Mouse (Mus musculus): Measurements from ENCODE around the gene Atxn2. TPM values are rescaled to one million over a fixed set of nuclear protein-coding genes. Genes with fewer than 3 reads are reported as not detected.

Atxn2 gene
- total RNA-seq, 1 experiment, result 58.0 TPM

DNA sequence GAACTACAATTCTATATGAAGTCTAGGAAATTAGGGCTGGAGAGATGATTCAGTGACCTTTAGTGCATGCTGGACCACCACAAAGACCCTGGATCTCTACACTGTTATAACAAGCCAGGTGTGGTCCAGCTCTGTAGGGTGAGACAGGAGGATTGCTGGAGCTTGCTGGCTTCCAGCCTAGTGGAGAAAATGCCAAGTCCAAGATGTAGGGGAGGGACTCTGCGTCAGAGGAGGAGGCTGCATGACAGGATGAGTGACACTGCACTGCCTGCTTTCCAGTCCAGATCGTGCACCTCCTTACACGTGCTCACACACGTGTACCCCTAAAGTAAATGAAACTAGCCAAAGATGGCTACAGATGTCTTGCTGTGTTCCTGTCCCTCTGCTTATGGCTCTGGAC, 48.8 kb downstream of the Atxn2 start:
- H3K27ac ChIP-seq (ENCODE audit: insufficient read depth, low read depth, low read length, poor library complexity, severe bottlenecking), result no peak overlapping the region
- no peaks in the 10 kb centered on the region for H3K4me1 ChIP-seq (ENCODE audit: control insufficient read depth in 2 of 2, insufficient read depth in 2 of 2, low read length in 2 of 2, poor library complexity in 1 of 2)
- H3K4me3 ChIP-seq (ENCODE audit: insufficient read depth in 1 of 2, low read depth in 1 of 2, low read length in 2 of 2, poor library complexity in 1 of 2, severe bottlenecking in 1 of 2), result no peak overlapping the region
- in situ Hi-C loops (cut with MboI; ENCODE audit: low sequenced_read_pairs in 2 of 2, unreplicated experiment in 2 of 2), result no loop called here
- H3K9ac ChIP-seq (ENCODE audit: insufficient read depth, low read depth, low read length, poor library complexity, severe bottlenecking), result no peak overlapping the region
- H3K9me3 ChIP-seq (ENCODE audit: control insufficient read depth, insufficient read depth, low read depth, low read length), result no peaks in the 10 kb centered on the region
- DNase-seq (ENCODE audit: low read depth, low spot score), result no peak
- peaks cover 8% of the 10 kb centered on the region; the same call in 1 of the 2 replicates for H3K36me3 ChIP-seq (ENCODE audit: control insufficient read depth, insufficient read depth, low read length, poor library complexity, severe bottlenecking)
- TF ChIP-seq MAFK (IDR thresholded peaks at IDR 0.05; ENCODE audit: insufficient read depth, low read depth, low read length), result no peak
- TF ChIP-seq CHD2 (IDR thresholded peaks at IDR 0.05; ENCODE audit: low read depth, low read length), result no peak
- no peak for TF ChIP-seq ZC3H11A (IDR thresholded peaks at IDR 0.05; ENCODE audit: borderline replicate concordance, low read depth, low read length)
- TF ChIP-seq HCFC1 (IDR thresholded peaks at IDR 0.05; ENCODE audit: borderline replicate concordance, insufficient read depth, low read length), result no peak
- no peak for TF ChIP-seq ZNF384 (IDR thresholded peaks at IDR 0.05; ENCODE audit: low read depth, low read length)

DNA sequence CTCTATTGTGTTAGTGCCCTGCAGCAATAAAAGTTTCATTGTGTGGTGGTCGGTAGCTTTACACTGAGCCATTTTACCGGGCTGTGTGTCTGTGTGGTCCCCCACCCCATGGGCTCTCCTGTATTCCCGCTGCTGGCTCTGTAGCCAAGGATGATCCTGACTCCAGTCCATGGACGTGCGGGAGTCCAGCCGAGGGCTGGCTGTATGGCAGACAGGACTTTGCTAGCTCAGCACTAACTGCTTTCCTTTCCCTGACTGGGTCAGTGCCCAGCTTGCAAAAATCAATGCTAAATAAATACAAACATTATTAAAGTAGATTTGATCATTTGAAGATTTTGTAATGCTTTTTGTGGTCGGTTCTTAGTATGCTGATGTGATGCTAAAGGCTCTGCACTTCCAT, 50.3 kb downstream of the Atxn2 start:
- H3K9ac ChIP-seq (ENCODE audit: insufficient read depth, low read depth, low read length, poor library complexity, severe bottlenecking), result no peak overlapping the region
- TF ChIP-seq CHD2 (IDR thresholded peaks at IDR 0.05; ENCODE audit: low read depth, low read length) (no peak), ZNF384 (IDR thresholded peaks at IDR 0.05; ENCODE audit: low read depth, low read length) (no peak), HCFC1 (IDR thresholded peaks at IDR 0.05; ENCODE audit: borderline replicate concordance, insufficient read depth, low read length) (no peak), MAFK (IDR thresholded peaks at IDR 0.05; ENCODE audit: insufficient read depth, low read depth, low read length) (no peak), ZC3H11A (IDR thresholded peaks at IDR 0.05; ENCODE audit: borderline replicate concordance, low read depth, low read length) (no peak)
- no peaks in the 10 kb centered on the region for H3K9me3 ChIP-seq (ENCODE audit: control insufficient read depth, insufficient read depth, low read depth, low read length)
- no peak overlapping the region for H3K27ac ChIP-seq (ENCODE audit: insufficient read depth, low read depth, low read length, poor library complexity, severe bottlenecking)
- H3K4me3 ChIP-seq (ENCODE audit: insufficient read depth in 1 of 2, low read depth in 1 of 2, low read length in 2 of 2, poor library complexity in 1 of 2, severe bottlenecking in 1 of 2), result no peak overlapping the region
- DNase-seq (ENCODE audit: low read depth, low spot score), result no peak
- in situ Hi-C loops (cut with MboI; ENCODE audit: low sequenced_read_pairs in 2 of 2, unreplicated experiment in 2 of 2), result no loop called here
- no peaks in the 10 kb centered on the region for H3K4me1 ChIP-seq (ENCODE audit: control insufficient read depth in 2 of 2, insufficient read depth in 2 of 2, low read length in 2 of 2, poor library complexity in 1 of 2)
- peaks cover 5% of the 10 kb centered on the region; the same call in 1 of the 2 replicates for H3K36me3 ChIP-seq (ENCODE audit: control insufficient read depth, insufficient read depth, low read length, poor library complexity, severe bottlenecking)

DNA sequence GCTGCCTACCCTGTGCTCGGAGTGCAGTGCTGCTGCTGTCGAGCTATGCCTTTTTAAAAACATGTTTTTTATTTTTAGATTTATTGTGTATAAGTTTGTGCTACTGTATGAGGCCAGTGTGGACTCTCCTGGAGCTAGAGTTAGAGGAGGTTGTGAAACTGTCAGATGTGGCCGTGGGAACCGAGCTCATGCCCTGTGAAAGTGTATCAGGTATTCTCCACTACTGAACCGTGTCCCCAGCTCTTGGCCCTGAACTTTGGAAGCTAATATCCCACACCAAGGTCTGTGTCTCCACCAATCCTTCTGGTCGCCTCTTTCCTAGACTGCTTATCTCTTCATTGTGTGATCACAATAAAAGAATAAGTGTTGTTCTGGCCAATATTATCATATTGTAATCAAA, 51.8 kb downstream of the Atxn2 start:
- H3K4me1 ChIP-seq (ENCODE audit: control insufficient read depth in 2 of 2, insufficient read depth in 2 of 2, low read length in 2 of 2, poor library complexity in 1 of 2), result no peaks in the 10 kb centered on the region
- no peak for DNase-seq (ENCODE audit: low read depth, low spot score)
- in situ Hi-C loops (cut with MboI; ENCODE audit: low sequenced_read_pairs in 2 of 2, unreplicated experiment in 2 of 2), result no loop called here
- no peak overlapping the region for H3K27ac ChIP-seq (ENCODE audit: insufficient read depth, low read depth, low read length, poor library complexity, severe bottlenecking)
- H3K9me3 ChIP-seq (ENCODE audit: control insufficient read depth, insufficient read depth, low read depth, low read length), result no peaks in the 10 kb centered on the region
- no peak overlapping the region for H3K9ac ChIP-seq (ENCODE audit: insufficient read depth, low read depth, low read length, poor library complexity, severe bottlenecking)
- no peak overlapping the region for H3K4me3 ChIP-seq (ENCODE audit: insufficient read depth in 1 of 2, low read depth in 1 of 2, low read length in 2 of 2, poor library complexity in 1 of 2, severe bottlenecking in 1 of 2)
- peaks cover 1% of the 10 kb centered on the region; the same call in 1 of the 2 replicates for H3K36me3 ChIP-seq (ENCODE audit: control insufficient read depth, insufficient read depth, low read length, poor library complexity, severe bottlenecking)
- TF ChIP-seq ZC3H11A (IDR thresholded peaks at IDR 0.05; ENCODE audit: borderline replicate concordance, low read depth, low read length) (no peak), ZNF384 (IDR thresholded peaks at IDR 0.05; ENCODE audit: low read depth, low read length) (no peak)

DNA sequence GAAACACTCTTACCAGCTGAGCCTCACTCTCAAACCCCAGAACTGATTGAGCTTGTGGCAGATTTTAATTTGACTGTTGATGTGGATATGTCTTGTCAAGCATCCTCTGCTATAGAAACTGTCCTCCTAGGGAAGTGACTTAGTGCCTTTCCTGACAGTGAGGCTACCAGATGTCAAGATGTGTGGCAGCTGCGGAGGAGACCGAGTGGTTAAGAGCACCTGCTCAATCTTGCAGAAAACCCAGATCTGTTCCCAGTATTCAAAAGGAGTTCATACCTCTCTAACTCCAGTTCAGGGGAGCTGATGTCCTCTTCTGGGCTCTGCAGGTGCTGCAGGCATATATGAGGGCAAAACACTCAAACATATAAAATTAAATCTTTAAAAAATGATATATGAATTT, 53.9 kb downstream of the Atxn2 start:
- Histone ChIP-seq H3K4me1 (ENCODE audit: control insufficient read depth in 2 of 2, insufficient read depth in 2 of 2, low read length in 2 of 2, poor library complexity in 1 of 2) (peaks cover 0 to 2% of the 10 kb centered on the region in 2 experiments; a peak in 1 of 4 replicates), H3K27ac (ENCODE audit: insufficient read depth, low read depth, low read length, poor library complexity, severe bottlenecking) (no peak overlapping the region), H3K4me3 (ENCODE audit: insufficient read depth in 1 of 2, low read depth in 1 of 2, low read length in 2 of 2, poor library complexity in 1 of 2, severe bottlenecking in 1 of 2) (no peak overlapping the region), H3K9me3 (ENCODE audit: control insufficient read depth, insufficient read depth, low read depth, low read length) (no peaks in the 10 kb centered on the region), H3K36me3 (ENCODE audit: control insufficient read depth, insufficient read depth, low read length, poor library complexity, severe bottlenecking) (no peaks in the 10 kb centered on the region; the same call in 1 of the 2 replicates), H3K9ac (ENCODE audit: insufficient read depth, low read depth, low read length, poor library complexity, severe bottlenecking) (no peak overlapping the region)
- in situ Hi-C loops (cut with MboI; ENCODE audit: low sequenced_read_pairs in 2 of 2, unreplicated experiment in 2 of 2), result no loop called here
- TF ChIP-seq HCFC1 (IDR thresholded peaks at IDR 0.05; ENCODE audit: borderline replicate concordance, insufficient read depth, low read length), result no peak
- no peak for TF ChIP-seq ZNF384 (IDR thresholded peaks at IDR 0.05; ENCODE audit: low read depth, low read length)
- no peak for TF ChIP-seq CHD2 (IDR thresholded peaks at IDR 0.05; ENCODE audit: low read depth, low read length)
- TF ChIP-seq ZC3H11A (IDR thresholded peaks at IDR 0.05; ENCODE audit: borderline replicate concordance, low read depth, low read length), result no peak
- TF ChIP-seq MAFK (IDR thresholded peaks at IDR 0.05; ENCODE audit: insufficient read depth, low read depth, low read length), result no peak
- DNase-seq (ENCODE audit: low read depth, low spot score), result no peak
